Mouse (Mus musculus): Measurements from ENCODE around the gene Mpp2.

DNA sequence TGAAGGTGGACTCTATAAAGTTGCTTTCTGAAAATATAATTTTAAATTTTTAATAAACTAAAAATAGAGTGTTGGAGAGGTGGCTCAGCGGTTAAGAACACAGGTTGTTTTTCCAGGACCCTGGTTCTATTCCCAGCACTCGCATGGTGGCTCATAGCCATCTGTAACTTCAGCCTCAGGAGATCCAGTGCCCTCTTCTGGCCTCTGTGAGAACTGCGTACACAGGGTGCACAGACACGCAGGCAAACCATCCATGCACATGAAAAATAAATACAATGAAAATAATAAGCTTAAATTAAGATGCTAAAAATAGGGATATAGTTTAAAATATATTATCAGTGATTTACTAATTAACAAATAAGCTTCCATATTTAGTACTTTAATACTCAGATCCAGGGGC, 47.7 kb downstream of the Mpp2 start:
- TF ChIP-seq TAL1 (IDR thresholded peaks at IDR 0.05; ENCODE audit: low read length) = no peak
- TF ChIP-seq GATA1 (IDR thresholded peaks at IDR 0.05; ENCODE audit: low read length) = no peak
